Mouse (Mus musculus) MN1 (cell line): ENCODE data around the gene Sec22b.
A peak's percentile ranks its signal among the peaks of the same experiment; 100 is the strongest.

Experiments
- DNase-seq: peaks from one replicate; pipeline ENCODE4 v3.0.0-alpha.2; 2016; ENCODE audit warnings: low spot score

Sec22b gene

DNA sequence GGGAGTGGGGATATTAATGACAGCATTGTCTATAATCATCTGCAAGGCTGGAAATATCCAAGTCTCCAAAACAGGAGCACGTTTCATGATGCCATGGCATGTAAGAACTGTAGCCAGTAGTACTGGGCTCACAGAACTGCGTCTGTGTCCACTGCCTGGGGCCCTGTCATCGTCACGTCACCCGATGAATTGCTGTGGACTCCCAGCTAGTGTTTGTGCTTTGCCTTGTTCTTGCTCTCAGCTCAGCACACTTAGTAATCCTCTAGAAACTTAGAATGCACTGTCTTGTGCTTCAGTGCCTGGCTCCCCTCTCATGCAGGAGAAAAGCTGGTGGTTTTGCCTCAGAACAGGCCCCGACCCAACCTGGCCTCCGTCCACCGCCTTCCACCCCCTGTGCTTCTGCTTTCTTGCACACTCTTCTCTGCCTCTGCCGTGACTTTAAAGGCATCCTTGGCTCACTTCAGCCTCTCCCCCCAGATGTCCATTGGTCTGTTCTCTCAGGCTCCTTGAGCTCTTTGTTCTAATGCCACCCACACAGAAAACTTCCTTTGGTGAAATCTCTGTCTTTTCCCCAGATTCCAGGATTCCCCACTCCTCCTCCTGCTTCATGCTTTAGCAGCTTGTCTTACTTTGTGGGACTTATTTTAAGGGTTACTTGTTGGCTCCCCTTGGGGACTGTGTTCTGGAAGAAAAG lies 39.7 kb downstream of the Sec22b start:
- no peak for DNase-seq

DNA sequence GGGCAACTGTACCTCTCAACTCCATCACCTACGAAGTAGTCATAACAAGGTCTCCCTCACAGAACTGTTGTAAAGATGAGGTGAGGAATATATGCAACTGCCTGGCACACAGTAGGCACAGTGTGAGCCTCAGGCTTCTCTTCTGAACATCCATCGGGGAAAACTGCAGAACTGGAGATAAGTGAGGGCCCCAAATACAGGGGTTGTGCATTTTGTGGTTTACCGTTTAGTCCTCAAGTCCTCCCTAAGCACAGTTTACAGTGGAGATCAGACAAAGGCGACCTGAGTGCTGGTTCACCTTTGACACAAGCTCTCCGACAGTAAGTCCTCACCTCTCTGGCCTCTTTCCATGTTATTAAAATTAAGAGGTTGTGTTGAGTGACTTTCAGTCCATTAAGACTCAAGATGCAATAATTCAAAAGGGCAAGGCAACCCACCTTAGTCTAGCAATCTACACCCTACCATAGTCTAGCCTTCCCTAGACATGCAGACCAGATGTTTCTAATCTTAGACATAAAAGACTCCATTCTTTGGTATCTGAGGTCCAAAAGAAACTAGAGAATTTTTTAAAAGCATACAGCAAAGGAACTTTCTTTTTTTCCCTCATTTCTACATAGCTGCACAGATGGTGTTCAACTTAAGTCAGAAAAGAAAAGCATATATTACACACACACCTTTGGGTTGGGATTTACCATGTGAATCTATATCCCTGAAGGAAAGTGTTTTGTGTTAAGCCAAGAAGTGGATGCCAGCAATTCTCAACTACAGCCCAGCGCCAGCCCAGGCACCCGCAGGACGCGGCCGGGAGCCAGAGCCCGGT lies 40.7 kb downstream of the Sec22b start:
- DNase-seq, result no peak

GRCm38 (mm10) chr3:97942260-97942950 lies 41.4 kb downstream of the Sec22b start:
- DNase-seq, result peak; percentile 76

GRCm38 (mm10) chr3:97944462-97944861 lies 43.5 kb downstream of the Sec22b start:
- no peak for DNase-seq

- no peak for DNase-seq
Observed at GRCm38 (mm10) chr3:97946439-97946838, 45.4 kb downstream of the Sec22b start.

DNA sequence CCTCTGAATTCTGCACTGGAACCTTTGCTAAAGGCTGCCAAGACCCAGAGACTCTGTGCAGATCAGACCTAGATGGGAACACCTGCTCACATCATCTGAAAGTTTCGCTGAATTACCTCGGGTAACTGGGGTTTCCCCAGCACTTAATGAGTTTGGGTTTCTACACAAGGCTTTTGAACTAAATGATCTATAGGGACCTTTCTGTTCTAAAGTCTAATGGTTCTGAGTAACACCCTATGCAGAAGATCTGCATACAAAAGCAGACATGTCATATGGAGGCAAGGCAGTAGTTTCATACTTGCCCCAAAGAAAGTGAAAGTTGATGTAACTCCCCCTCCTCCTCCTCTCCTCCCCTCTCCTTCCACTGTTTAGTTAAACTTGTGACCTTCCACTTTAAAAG lies 47.5 kb downstream of the Sec22b start:
- DNase-seq, result no peak

- no peak for DNase-seq
Observed at GRCm38 (mm10) chr3:97949946-97950345, 49.0 kb downstream of the Sec22b start.

DNA sequence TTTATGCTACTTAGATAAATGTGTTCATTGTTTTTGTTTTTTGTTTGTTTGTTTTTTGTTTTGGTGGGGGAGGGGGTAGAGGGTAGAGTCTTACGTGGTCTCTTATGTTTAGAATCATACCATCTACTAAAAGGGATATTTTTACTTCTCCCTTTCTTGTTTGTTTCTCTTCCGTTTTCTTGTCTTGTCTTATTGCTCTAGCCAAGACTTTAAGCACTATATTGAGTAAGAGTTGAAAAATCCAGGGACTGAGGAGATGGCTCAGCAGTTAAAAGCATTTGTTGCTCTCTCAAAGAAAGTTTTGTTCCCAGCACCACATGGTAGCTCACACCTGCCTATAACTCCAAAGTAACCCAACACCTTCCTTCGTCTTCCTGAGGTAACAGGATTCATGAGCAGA lies 50.1 kb downstream of the Sec22b start:
- no peak for DNase-seq

GRCm38 (mm10) chr3:97953196-97953595 lies 52.2 kb downstream of the Sec22b start:
- DNase-seq, result no peak

- no peak for DNase-seq
Observed at GRCm38 (mm10) chr3:97956322-97956721, 55.3 kb downstream of the Sec22b start.

DNA sequence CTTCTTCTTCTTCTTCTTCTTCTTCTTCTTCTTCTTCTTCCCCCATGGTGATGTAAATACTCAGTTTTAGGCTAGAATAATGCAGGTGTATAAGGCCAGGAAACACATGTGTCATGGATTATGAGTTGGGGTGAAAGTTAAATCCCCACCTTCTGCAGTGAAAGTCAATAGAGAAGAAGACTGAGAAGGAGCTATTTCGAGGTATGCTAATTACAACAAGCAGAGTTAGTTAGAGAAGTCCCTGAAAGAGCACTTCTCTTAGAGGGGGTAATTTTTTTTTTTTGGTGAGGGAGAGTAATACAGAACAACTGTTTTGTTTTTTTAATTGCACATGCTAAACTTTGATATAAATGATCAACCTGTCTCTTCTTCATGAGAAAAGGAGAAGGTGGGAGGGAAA lies 55.9 kb downstream of the Sec22b start:
- no peak for DNase-seq

- DNase-seq, result no peak
Observed at GRCm38 (mm10) chr3:97960783-97961594, 60.0 kb downstream of the Sec22b start.

- no peak for DNase-seq
Observed at GRCm38 (mm10) chr3:97961962-97962361, 61.0 kb downstream of the Sec22b start.

- no peak for DNase-seq
Observed at GRCm38 (mm10) chr3:97964878-97965353, 63.9 kb downstream of the Sec22b start.

DNA sequence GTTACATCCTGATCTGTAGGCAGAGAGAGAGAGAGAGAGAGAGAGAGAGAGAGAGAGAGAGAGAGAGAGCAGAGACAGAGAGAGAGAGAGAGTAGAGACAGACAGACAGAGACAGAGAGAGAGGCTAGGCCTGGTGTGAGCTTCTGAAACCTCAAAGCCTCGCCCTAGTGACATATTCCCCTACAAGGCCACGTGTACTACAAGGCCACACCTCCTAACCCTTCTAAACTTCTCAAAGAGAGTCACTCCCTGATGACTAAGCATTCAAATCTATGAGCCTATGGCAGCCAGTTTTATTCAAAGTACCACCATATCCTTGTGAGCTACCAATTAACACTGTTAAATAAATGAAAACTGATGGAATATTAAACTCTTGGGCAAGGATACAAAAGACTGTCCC lies 66.6 kb downstream of the Sec22b start:
- DNase-seq, result no peak

DNA sequence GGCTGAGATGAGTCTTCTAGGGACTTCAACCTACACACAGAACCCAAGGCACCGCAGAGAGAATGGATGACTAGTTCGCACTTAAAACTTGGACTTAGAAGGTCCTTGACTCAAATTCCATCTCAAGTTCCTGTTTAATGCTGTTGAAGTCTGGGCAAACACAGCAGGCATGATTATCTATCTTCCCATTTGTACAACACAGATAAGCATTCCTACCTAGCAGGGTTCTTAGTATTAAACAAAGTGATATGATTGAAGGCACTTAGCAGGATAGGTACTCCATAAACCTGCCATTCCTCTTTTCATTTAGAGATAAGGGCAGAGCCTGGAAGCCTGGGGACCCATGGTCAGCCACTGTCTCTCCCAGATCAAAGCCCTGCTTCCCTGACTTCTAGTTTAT lies 67.2 kb downstream of the Sec22b start:
- no peak for DNase-seq

DNA sequence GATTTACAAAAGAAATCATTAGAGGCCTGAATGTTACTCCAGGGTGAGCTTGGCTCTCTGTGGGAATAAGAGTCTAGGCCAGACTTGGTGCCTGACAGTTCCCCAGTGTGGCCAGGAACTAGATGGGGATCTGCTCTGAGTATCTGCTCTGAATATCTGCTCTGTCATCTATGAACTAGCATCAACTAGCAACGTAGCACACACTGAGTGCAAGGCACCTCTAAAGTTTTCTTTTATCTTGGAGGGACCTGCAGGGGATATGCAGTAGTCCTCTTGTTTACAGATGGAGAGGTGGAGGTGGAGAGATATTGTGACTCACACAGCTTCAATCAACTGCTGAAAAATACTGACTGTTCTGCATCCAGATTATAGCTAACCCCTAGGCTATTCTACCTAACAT lies 68.0 kb downstream of the Sec22b start:
- DNase-seq, result no peak

DNA sequence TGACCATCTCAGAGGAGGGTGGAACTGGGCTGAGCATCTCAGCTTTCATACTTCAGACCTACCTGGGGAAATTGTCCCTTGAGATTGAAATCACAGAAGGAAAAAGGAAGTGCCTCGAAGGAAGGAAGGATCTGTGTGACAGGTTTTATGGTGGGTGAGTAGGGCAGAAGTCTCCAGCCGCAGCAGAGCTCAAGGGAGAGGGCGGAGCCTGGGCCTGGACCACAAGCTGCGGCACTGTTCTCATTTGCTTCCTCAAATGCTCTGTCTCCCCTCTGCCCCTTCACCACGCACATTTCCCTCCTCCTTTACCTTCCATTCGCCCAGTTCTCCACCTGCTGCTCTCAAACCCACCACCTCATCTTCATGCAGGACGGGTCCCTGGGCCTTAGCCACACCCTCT lies 70.1 kb downstream of the Sec22b start:
- DNase-seq, result no peak

DNA sequence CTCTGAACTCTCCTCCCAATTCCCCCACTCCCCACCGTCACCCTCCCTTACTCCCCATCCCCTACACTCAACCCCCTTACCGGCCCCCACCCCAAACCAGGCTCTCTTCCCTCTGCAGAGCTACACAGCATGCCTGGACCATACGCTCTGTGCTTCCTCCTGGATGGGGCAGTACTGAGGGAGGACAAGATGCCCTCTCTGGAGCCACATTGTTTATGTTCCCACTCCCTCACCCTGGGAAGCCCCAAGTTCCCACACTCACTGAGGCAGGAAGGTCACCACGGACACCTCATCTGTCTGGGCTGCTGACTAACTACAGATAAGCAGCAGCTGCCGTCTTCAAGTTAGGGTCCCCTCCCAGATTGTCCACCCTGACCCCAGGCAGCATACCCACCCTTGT lies 71.2 kb downstream of the Sec22b start:
- no peak for DNase-seq

DNA sequence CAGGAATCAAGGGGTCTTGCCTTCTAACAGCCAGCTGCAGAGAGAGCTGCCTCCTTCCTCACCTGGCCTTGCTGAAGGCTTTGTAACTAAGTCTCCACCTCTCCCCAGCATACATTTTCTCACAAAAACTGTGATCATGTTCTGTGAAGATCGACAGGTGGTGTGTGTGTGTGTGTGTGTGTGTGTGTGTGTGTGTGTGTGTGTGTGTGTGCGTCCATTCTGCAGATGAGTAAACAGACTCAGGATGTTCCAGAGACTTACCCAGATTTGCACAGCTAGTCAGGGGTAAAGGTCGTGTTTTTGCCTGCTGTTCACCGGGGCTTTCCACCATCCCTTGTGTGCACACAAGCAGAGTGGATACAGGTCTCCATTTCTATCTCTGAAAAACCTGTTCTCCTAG lies 71.7 kb downstream of the Sec22b start:
- no peak for DNase-seq
